Mouse (Mus musculus) heart, adult 18-20 months (tissue): ENCODE results near the gene Adam22. TPM values are rescaled to one million over a fixed set of nuclear protein-coding genes. Genes with fewer than 3 reads are reported as not detected.
"Not testable (repeated sequence)": the region's sequence is repeated elsewhere in the genome, so short reads cannot be mapped to it uniquely, and the experiment has no call there.

Source experiments
- DNase-seq, 2 experiments: peaks; one replicate each; pipeline ENCODE4 v3.0.0; 2021 to 2022; ENCODE audit warnings: mixed read lengths in 1 of 2
- microRNA-seq, 2 experiments: library from miRNA; unstranded; fragments of <30 nt; microRNA quantifications; one replicate each; pipeline ENCODE4 v1.2.0; 2022
- total RNA-seq, 2 experiments: library from RNA; stranded (reverse); gene quantifications; 2 replicates each; pipeline ENCODE4 v1.2.3; 2021

The Adam22 gene
- total RNA-seq, 2 experiments from 2014 or later, result 5.1 to 5.7 TPM

DNA sequence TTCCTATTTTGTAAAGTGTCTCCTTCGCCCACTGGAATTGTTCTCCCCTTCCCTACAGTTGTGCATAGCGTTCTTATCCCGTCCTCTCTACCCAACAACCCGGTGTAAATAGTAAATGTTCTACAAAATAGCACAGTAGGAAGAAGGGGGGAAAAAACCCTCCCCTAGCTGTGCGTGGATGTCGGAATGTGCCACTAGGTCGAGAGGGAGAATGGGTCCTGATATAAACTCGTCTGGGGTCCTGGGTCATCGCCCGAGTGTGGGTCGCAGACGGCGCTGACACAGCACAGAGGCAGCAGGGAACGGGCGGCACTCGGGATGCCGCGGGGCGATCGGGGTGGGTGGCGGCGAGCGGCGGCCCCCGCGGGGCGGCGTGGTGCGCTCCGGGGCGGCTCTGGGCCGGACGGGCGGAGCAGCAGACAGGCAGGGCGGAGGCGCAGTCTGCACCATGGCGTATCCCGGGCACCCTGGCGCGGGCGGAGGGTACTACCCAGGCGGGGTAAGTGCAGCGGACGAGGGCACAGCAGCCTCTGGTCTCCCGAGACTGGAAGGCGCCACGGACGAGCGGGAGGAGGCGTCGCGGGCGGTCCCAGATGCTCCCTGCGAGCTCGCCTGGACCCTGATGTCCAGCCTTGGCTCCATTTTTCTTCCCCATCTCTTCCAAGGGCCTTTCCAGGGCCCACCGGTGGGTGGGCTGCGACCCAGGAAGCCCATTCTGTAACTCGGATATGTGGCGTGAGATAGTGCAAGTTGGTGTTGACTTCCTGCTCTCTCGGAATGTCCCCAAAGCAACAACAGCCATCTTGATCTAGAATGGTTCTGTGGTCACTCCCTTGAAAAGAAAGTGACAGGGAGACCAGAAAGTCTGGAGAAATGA, 311.6 kb downstream of the Adam22 start:
- DNase-seq, result peak; percentile 90 to 91

DNA sequence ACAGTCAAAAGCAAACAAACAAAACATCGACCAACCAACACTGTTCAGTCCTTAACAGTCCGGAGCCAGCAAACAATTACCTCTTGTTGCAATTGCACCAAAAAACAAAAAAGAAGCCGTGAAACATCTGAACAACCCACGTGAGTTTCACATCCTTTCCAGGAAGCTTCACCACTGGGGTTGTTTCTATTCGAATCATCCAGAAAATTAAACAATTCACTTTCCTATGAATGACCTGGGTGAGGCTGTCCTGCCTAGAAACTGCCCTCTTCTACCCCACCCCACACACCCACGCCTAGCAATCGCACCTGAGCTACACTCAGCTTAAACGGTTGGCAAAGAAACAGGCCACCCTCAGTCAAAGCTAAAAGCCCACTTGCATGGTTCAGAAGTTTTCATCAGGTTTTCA, 312.2 kb downstream of the Adam22 start:
- DNase-seq, result no peak

DNA sequence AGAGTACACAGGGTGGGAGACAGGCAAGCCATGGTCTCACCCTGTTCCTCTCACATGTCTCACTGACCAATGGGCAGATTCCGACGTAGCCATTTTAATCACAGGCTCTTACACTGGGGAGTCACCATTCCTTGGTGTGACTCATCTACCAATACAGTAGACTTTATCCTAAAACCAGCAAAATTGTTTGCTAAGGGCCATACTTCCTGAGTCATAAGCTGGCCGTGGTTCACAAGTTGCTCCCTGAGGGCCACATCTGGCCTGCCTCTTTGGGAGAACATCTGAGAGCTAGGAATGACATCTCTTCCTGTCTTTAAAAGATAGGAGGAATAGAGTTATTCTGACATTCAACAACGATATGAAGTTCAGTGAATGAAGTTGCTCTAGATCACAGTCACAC, 314.1 kb downstream of the Adam22 start:
- peak; percentile 57 to 58 for DNase-seq

GRCm38 (mm10) chr5:8045855-8046254, 322.1 kb downstream of the Adam22 start, which contains the start of gene Sri:
Gene Sri (plus strand): TSS chr5:8046078.
- DNase-seq, result no peak

- DNase-seq, result not testable (repeated sequence)
Observed at GRCm38 (mm10) chr5:8034596-8034995, 333.4 kb downstream of the Adam22 start.

Small RNAs within 50 kb of the gene (microRNA-seq; reads per million reads assigned to microRNA genes)
- gene Gm24196, result 0 reads per million in 2 experiments

Other genes with a start within 250 kb of the Adam22 start
- 1 to 10 TPM; 1.2 TPM for gene Dbf4, start 54.6 kb upstream of the Adam22 start, total RNA-seq
- 1 to 10 TPM; 7.9 to 8.6 TPM for gene Slc25a40, start 54.7 kb upstream of the Adam22 start, total RNA-seq